Mouse (Mus musculus) olfactory bulb, adult 2 months (tissue): Measurements from ENCODE around the gene Tigd4. TPM values are rescaled to one million over a fixed set of nuclear protein-coding genes. Genes with fewer than 3 reads are reported as not detected.

Experiments used
- H3K27ac ChIP-seq: fragments of 200-500 bp; 2 replicates; pipeline ENCODE4 v1.5.1; 2012; ENCODE audit warnings: low read depth, low read length; ENCODE audit not compliant: insufficient read depth
- H3K4me1 ChIP-seq: fragments of 200-500 bp; 2 replicates; pipeline ENCODE4 v1.6.1; 2012; ENCODE audit warnings: low read length; ENCODE audit not compliant: control insufficient read depth, insufficient read depth
- H3K4me3 ChIP-seq: fragments of 200-500 bp; 2 replicates; pipeline ENCODE4 v1.5.1; 2012; ENCODE audit warnings: mild to moderate bottlenecking, low read depth, low read length, moderate library complexity; ENCODE audit not compliant: insufficient read depth
- CTCF ChIP-seq: fragments of 200-500 bp; IDR thresholded peaks from 2 replicates; pipeline ENCODE4 v1.5.1; 2012; ENCODE audit warnings: low read depth, mild to moderate bottlenecking, low read length, moderate library complexity; ENCODE audit not compliant: insufficient read depth
- POLR2A ChIP-seq: fragments of 200-500 bp; IDR thresholded peaks from 2 replicates; pipeline ENCODE4 v1.6.1; 2012; ENCODE audit warnings: mild to moderate bottlenecking, low read depth, low read length, moderate library complexity; ENCODE audit not compliant: insufficient read depth
- WGBS: fragments of 180-500 bp; shearing (Covaris S2); methylation state at CpG from one replicate; pipeline ENCODE4 v1.1.7; 2018; 5-methylcytosine and 5-hydroxymethylcytosine counted together
- polyA plus RNA-seq: library from polyadenylated mRNA; stranded (reverse); fragments of >200 nt; gene quantifications from 2 replicates; pipeline ENCODE4 v1.2.4, GENCODE M21; 2012; ENCODE audit warnings: low replicate concordance; ENCODE audit not compliant: missing spikeins, insufficient read depth, insufficient read length

The Tigd4 gene
- polyA plus RNA-seq, 1 experiment, result not detected

GRCm38 (mm10) chr3:84645156-84646006, 52.0 kb downstream of the Tigd4 start:
- Histone ChIP-seq H3K27ac (no peak overlapping the region), H3K4me1 (no peaks in the 10 kb centered on the region), H3K4me3 (no peak overlapping the region)
- TF ChIP-seq POLR2A (no peak), CTCF (no peak)
- 91% methylated on average over 9 of the region's 9 CpGs for WGBS

- TF ChIP-seq POLR2A, result no peak
- TF ChIP-seq CTCF, result no peak
- WGBS, result 90% methylated on average over 3 of the region's 3 CpGs
- no peak overlapping the region for H3K4me3 ChIP-seq
- H3K27ac ChIP-seq, result no peak overlapping the region
- no peaks in the 10 kb centered on the region for H3K4me1 ChIP-seq
These were observed 52.6 kb downstream of the Tigd4 start for GRCm38 (mm10) chr3:84646007-84646290.

GRCm38 (mm10) chr3:84646331-84646845, 53.0 kb downstream of the Tigd4 start:
- H3K27ac ChIP-seq, result no peak overlapping the region
- H3K4me1 ChIP-seq, result no peaks in the 10 kb centered on the region
- 81% methylated on average over 8 of the region's 8 CpGs for WGBS
- H3K4me3 ChIP-seq, result no peak overlapping the region
- TF ChIP-seq CTCF, result no peak
- TF ChIP-seq POLR2A, result no peak

Other genes with a start within 250 kb of the Tigd4 start
- not detected in 2 replicates for gene Fhdc1, start 113.1 kb upstream of the Tigd4 start, polyA plus RNA-seq
- gene Arfip1, start 10.9 kb upstream of the Tigd4 start, polyA plus RNA-seq, result not detected in 2 replicates
- gene Tmem154, start 72.6 kb downstream of the Tigd4 start, polyA plus RNA-seq, result not detected in 2 replicates
- 113 TPM in 1 of 2 replicates, not detected in the other for gene Fbxw7, start 221.7 kb downstream of the Tigd4 start, polyA plus RNA-seq